ENCODE assay signal across 24 mouse cellular contexts in genomic region chr9:99353390-99353789, GRCm38 (mm10). TPM values are rescaled to one million over a fixed set of nuclear protein-coding genes. Genes with fewer than 3 reads are reported as not detected.
DNase-seq lines count a peak whose midpoint lies in the region; ATAC-seq and TF ChIP-seq lines count a peak whose summit lies in the region.
"Had no signal": no experiment of that assay in that cellular context is flagged by ENCODE, and none has a peak within 500 bp of the region (broad histone marks: within the 10 kb centered on the region; RNA-seq: fewer than 3 reads in every experiment).

No protein-coding gene starts in this region.

- H3K9me3 ChIP-seq in liver, postnatal 0 days (ENCODE audit: low read length) = no peaks in the 10 kb centered on the region
- no peaks in the 10 kb centered on the region for H3K9me3 ChIP-seq in hindbrain, embryonic 11.5 days (ENCODE audit: control insufficient read depth, low read length)
- H3K9me3 ChIP-seq: forebrain, embryonic 12.5 days; forebrain, embryonic 15.5 days; heart, embryonic 10.5 days; heart, embryonic 13.5 days; hindbrain, embryonic 12.5 days; hindbrain, embryonic 15.5 days had no signal

- TF ChIP-seq EP300 in liver, postnatal 0 days (IDR thresholded peaks at IDR 0.05; ENCODE audit: low read depth) = no peak

- no peak overlapping the region for H3K9ac ChIP-seq in liver, postnatal 0 days (replicated peaks)
- H3K9ac ChIP-seq in hindbrain, embryonic 11.5 days (ENCODE audit: low read depth, low read length) = no peak overlapping the region
- H3K9ac ChIP-seq: forebrain, embryonic 12.5 days; forebrain, embryonic 15.5 days; heart, embryonic 13.5 days; hindbrain, embryonic 12.5 days; hindbrain, embryonic 15.5 days had no signal

- H3K4me1 ChIP-seq in liver, postnatal 0 days (ENCODE audit: insufficient read depth) = peaks cover 3% of the 10 kb centered on the region; the same call in 1 of the 2 replicates
- peaks cover 6% of the 10 kb centered on the region; the same call in 1 of the 2 replicates for H3K4me1 ChIP-seq in hindbrain, embryonic 11.5 days (replicated peaks; ENCODE audit: control insufficient read depth, insufficient read depth, low read length)

- H3K4me2 ChIP-seq in liver, postnatal 0 days (ENCODE audit: low read depth, low read length) = no peak overlapping the region
- H3K4me2 ChIP-seq in hindbrain, embryonic 11.5 days (replicated peaks; ENCODE audit: low read depth, low read length) = no peak overlapping the region
- H3K4me2 ChIP-seq: forebrain, embryonic 12.5 days; forebrain, embryonic 15.5 days; heart, embryonic 13.5 days; hindbrain, embryonic 12.5 days; hindbrain, embryonic 15.5 days had no signal

- no peak overlapping the region for H3K4me3 ChIP-seq in liver, postnatal 0 days (ENCODE audit: low read depth, low read length)
- no peak overlapping the region for H3K4me3 ChIP-seq in hindbrain, embryonic 11.5 days (ENCODE audit: low read depth, low read length)
- H3K4me3 ChIP-seq: forebrain, embryonic 12.5 days; forebrain, embryonic 15.5 days; heart, adult 2 months; heart, embryonic 10.5 days; heart, embryonic 13.5 days; hindbrain, embryonic 12.5 days; hindbrain, embryonic 15.5 days had no signal

- H3K27ac ChIP-seq in liver, postnatal 0 days (ENCODE audit: low read depth) = no peak overlapping the region
- no peak overlapping the region for H3K27ac ChIP-seq in hindbrain, embryonic 11.5 days (ENCODE audit: low read depth, low read length)
- H3K27ac ChIP-seq: forebrain, embryonic 12.5 days; forebrain, embryonic 15.5 days; heart, adult 2 months; heart, embryonic 10.5 days; heart, embryonic 13.5 days; hindbrain, embryonic 12.5 days; hindbrain, embryonic 15.5 days had no signal

- no peak for TF ChIP-seq CTCF in liver, postnatal 0 days (IDR thresholded peaks at IDR 0.05; ENCODE audit: low read depth)

- peaks cover 27% of the 10 kb centered on the region for H3K27me3 ChIP-seq in liver, postnatal 0 days (ENCODE audit: insufficient read depth, low read length)
- peaks cover 22% of the 10 kb centered on the region for H3K27me3 ChIP-seq in hindbrain, embryonic 11.5 days (ENCODE audit: control insufficient read depth, insufficient read depth, low read length)

- no peaks in the 10 kb centered on the region for H3K36me3 ChIP-seq in liver, postnatal 0 days (replicated peaks; ENCODE audit: insufficient read depth, low read length)
- H3K36me3 ChIP-seq in hindbrain, embryonic 11.5 days (ENCODE audit: control insufficient read depth, insufficient read depth, low read length) = no peaks in the 10 kb centered on the region
- H3K36me3 ChIP-seq: forebrain, embryonic 12.5 days; forebrain, embryonic 15.5 days; heart, embryonic 10.5 days; heart, embryonic 13.5 days; hindbrain, embryonic 12.5 days; hindbrain, embryonic 15.5 days had no signal

- peak; percentile 79 for ATAC-seq in liver, postnatal 0 days
- ATAC-seq in common myeloid progenitor, adult 5-6 weeks (replicated peaks; ENCODE audit: low read depth, poor library complexity, severe bottlenecking) = 0 out of 2 replicates have a peak, but pooled peaks have one; percentile 28
- ATAC-seq in megakaryocyte progenitor cell, adult 5-6 weeks (replicated peaks; ENCODE audit: poor library complexity) = 0 out of 2 replicates have a peak, but pooled peaks have one; percentile 29
- no peak for ATAC-seq in hindbrain, embryonic 11.5 days (ENCODE audit: low FRiP score)
- ATAC-seq: forebrain, embryonic 15.5 days had no signal

- DNase-seq in liver, postnatal 0 days = no peak
- DNase-seq in liver = no peak
- peak; percentile 47 for DNase-seq in lung, postnatal 36 days
- no peak for DNase-seq in lung, postnatal 4 days
- no peak for DNase-seq in hindbrain, embryonic 11.5 days (ENCODE audit: low spot score)
- no peak for DNase-seq in cerebellum, adult 9-11 months
- DNase-seq: adrenal gland, postnatal 10 days; adrenal gland, postnatal 36 days; cerebellum, adult 2 months; cerebellum, postnatal 10 days; cerebellum, postnatal 36 days; gastrocnemius, postnatal 25 days; heart, adult 2 months; heart, postnatal 14 days; heart, postnatal 4 days had no signal

- 44% methylated on average over 6 of the region's 6 CpGs for WGBS in liver, postnatal 0 days (ENCODE audit: insufficient replicate concordance)
- 76% methylated on average over 6 of the region's 6 CpGs for WGBS in hindbrain, embryonic 11.5 days

RNA-seq across cellular contexts. Expression of gene Esyt3, which starts 5.0 kb away (rescaled TPM):
- polyA plus RNA-seq in liver, postnatal 0 days (2015; fragmentation: Nextera tagmentation; extraction: Ambion mirVana) = 0.06 and 0.13 TPM in 2 replicates
- 0.09 TPM in 1 of 2 replicates, not detected in the other for total RNA-seq in common myeloid progenitor, adult 5-6 weeks (2017)
- not detected in 2 replicates for total RNA-seq in megakaryocyte progenitor cell, adult 5-6 weeks (2015)
- total RNA-seq in megakaryocyte progenitor cell, adult 5-6 weeks (2017) = not detected in 2 replicates
- polyA plus RNA-seq in hindbrain, embryonic 11.5 days (2014; fragmentation: Nextera tagmentation; extraction: Ambion mirVana) = 0.15 and 0.36 TPM in 2 replicates
- total RNA-seq: gastrocnemius, adult 8-10 months had no signal
